Mouse (Mus musculus) neural tube, embryonic 14.5 days (tissue): ENCODE measurements around the gene Lrch1. TPM values are rescaled to one million over a fixed set of nuclear protein-coding genes. Genes with fewer than 3 reads are reported as not detected.

ENCODE experiments used
- ATAC-seq: fragments of 200-750 bp; cut with Nextera tagmentation; 2 replicates; pipeline ENCODE4 v1.8.0; 2017; ENCODE audit warnings: low read depth, mild to moderate bottlenecking, moderate TSS enrichment, moderate library complexity
- H3K27ac ChIP-seq: fragments of 300-500 bp; sonication (generic); 2 replicates; pipeline ENCODE4 v1.5.1; 2014; ENCODE audit warnings: low read depth, mild to moderate bottlenecking, control low read depth, low read length, moderate library complexity, mixed read lengths
- H3K27me3 ChIP-seq: fragments of 300-500 bp; sonication (generic); 2 replicates; pipeline ENCODE4 v1.6.1; 2014; ENCODE audit warnings: low read length; ENCODE audit not compliant: control insufficient read depth, insufficient read depth
- H3K36me3 ChIP-seq: fragments of 300-500 bp; sonication (generic); 2 replicates; pipeline ENCODE4 v1.6.1; 2014; ENCODE audit warnings: low read length, mixed read lengths; ENCODE audit not compliant: control insufficient read depth, insufficient read depth
- H3K4me1 ChIP-seq: fragments of 300-500 bp; sonication (generic); 2 replicates; pipeline ENCODE4 v1.6.1; 2014; ENCODE audit warnings: low read length; ENCODE audit not compliant: control insufficient read depth, insufficient read depth
- H3K4me2 ChIP-seq: fragments of 300-500 bp; sonication (generic); 2 replicates; pipeline ENCODE4 v1.6.1; 2014; ENCODE audit warnings: mild to moderate bottlenecking, low read depth, low read length, control low read depth
- H3K4me3 ChIP-seq: fragments of 300-500 bp; sonication (generic); 2 replicates; pipeline ENCODE4 v1.5.1; 2014; ENCODE audit warnings: low read depth, low read length, control low read depth, mixed read lengths
- H3K9ac ChIP-seq: fragments of 300-500 bp; sonication (generic); replicated peaks from 2 replicates; pipeline ENCODE4 v1.6.1; 2014; ENCODE audit warnings: low read depth, mild to moderate bottlenecking, control low read depth, low read length, mixed read lengths
- H3K9me3 ChIP-seq: fragments of 300-500 bp; sonication (generic); 2 replicates; pipeline ENCODE4 v1.6.1; 2016; ENCODE audit warnings: low read length; ENCODE audit not compliant: control insufficient read depth
- WGBS: fragments of 180-500 bp; shearing (Covaris S2); extraction: QIAGEN DNeasy Blood & Tissue Kit; methylation state at CpG from one replicate; pipeline ENCODE4 v1.1.7; 2014; 5-methylcytosine and 5-hydroxymethylcytosine counted together
- polyA plus RNA-seq: library from polyadenylated mRNA; unstranded; fragments of >200 nt; fragmentation: Nextera tagmentation; extraction: Ambion mirVana; gene quantifications from 2 replicates; pipeline ENCODE4 v1.2.1, GENCODE M21; 2014

Gene Lrch1
- polyA plus RNA-seq, 1 experiment from 2014 or later = 21.7 TPM

DNA sequence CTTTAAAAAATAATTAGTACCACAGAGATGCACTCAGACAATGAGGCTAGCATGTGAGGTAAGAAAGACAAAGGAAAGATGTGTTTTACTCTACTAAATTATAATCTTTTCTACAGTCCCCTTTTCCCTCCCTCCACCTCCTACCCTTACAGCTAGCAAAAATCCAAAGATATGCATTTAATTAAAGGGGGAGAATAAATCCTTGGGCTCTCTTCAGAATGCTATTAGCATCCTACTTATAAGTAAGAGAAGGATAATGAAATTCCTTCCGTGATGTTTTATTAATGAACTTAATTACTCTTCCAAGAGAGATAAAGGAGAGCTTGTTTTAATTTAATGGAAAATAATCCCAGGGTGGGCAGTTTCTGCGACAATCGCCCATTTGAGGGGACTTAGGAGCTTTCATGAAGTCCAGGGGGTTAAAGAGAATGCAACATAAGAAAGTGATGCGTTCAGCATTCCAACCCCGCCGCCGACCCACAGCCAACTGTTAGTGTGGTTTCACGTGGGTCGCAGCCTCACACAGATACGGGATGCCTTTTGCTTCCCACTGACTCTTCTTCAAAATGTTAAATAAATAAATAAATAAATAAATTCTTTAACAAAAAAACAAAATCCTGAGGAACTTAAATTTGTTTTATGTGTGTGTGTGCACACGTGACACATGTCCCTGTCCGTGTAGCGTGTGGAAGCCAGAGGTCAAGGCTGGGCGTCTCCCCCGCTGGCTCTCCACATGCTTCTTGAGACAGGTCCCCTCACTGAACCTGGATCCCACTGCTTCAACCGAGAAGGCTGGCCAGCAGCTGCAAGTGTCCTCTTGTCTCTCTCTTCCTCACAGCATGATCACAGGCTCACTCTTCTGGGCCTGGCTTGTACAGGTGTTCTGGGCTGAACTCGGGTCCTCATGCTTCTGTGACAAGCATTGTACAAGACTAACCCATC lies 132.6 kb downstream of the Lrch1 start:
- Histone ChIP-seq H3K27me3 (no peaks in the 10 kb centered on the region), H3K4me1 (no peaks in the 10 kb centered on the region), H3K9ac (no peak overlapping the region), H3K9me3 (no peaks in the 10 kb centered on the region), H3K27ac (no peak overlapping the region), H3K36me3 (peaks cover 13% of the 10 kb centered on the region; the same call in 1 of the 2 replicates), H3K4me2 (no peak overlapping the region), H3K4me3 (no peak overlapping the region)
- peak; percentile 32 for ATAC-seq
- 58% methylated on average over 17 of the region's 17 CpGs for WGBS

DNA sequence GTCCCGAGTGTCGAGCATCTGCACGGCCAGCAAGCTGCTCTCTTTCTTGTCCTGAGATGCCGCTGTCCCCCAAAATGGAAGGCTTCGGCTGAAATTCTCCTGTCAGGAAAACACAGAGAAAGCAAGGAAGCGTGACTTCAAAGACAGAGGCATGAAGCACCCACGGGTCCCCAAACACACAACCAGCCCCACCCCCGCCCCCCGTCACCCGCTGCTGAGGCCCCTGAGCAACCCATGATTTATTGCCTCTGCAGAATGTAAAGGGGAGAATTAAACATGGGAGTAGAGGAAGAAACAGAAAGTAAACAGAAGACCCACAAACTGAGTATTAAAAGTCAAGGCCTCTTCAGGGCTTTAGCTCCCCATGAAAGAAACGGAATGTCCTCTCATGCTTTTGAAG lies 136.1 kb downstream of the Lrch1 start:
- no peaks in the 10 kb centered on the region for H3K4me1 ChIP-seq
- H3K27ac ChIP-seq = no peak overlapping the region
- no peak overlapping the region for H3K9ac ChIP-seq
- ATAC-seq = no peak
- peaks cover 12% of the 10 kb centered on the region; the same call in 1 of the 2 replicates for H3K36me3 ChIP-seq
- no peak overlapping the region for H3K4me3 ChIP-seq
- no peak overlapping the region for H3K4me2 ChIP-seq
- WGBS = 50% methylated on average over 11 of the region's 11 CpGs
- no peaks in the 10 kb centered on the region for H3K9me3 ChIP-seq
- H3K27me3 ChIP-seq = no peaks in the 10 kb centered on the region

DNA sequence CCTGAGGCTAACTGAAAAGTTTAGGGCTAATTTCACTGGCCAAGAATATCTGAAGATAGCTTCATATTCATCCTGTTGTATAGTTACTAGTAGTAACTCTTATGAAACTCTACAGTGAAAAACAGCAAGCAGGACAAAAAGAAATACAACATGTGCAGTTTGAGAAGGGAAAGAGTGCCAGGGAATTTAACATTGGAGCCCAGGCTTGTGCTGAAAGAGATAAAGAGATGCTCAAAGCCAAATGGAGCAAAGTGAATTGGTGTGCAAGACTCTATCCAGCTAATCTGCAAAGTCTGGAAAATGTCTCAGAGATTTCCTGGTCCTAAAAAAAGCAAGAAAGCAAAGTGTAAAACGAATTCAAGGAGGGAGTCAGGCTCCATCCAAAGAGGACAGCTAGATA lies 145.7 kb downstream of the Lrch1 start:
- Histone ChIP-seq H3K27ac (no peak overlapping the region), H3K4me3 (no peak overlapping the region), H3K4me2 (no peak overlapping the region), H3K9me3 (no peaks in the 10 kb centered on the region), H3K36me3 (0 out of 2 replicates have a peak, but pooled peaks cover 10% of the 10 kb centered on the region), H3K9ac (no peak overlapping the region), H3K27me3 (no peaks in the 10 kb centered on the region), H3K4me1 (no peaks in the 10 kb centered on the region)
- WGBS = 74% methylated on average over 1 of the region's 1 CpGs
- no peak for ATAC-seq

DNA sequence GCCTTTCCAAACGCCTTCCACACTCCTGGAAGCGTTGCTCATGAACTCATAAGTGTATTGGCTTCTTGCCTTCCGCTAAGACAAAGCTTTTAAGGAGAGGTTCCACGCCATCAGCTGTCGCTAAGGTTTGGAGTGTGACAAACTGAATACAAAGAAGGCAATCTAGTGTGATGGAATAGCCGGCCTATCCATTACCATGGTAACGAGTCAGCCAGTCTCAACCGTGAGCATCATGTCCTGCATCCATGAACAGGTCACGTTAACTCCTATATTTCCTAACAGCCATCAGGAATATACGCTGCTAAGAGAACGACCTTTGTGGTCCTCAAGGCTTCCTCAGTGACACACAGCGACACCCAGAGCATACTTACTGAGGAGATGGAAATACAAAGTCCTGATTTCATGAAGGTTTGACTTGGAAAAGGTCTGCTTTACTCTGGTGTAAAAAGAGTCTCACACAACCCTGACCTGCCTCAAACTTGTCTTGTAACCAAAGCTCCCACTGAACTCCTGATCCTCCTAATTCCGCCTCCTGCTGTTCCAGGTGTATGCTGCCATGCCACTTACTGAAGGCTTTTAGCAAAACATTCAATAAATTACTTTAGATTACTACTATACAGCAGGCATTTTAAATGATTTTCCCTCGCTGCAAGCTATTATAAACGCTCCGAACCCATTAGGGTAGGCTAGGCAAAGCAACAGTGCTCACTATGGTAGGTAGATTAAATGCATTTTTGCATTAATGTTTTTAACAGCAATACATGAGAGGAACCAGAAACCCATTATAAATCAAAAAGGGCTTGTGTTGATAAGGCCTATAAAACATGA lies 149.4 kb downstream of the Lrch1 start:
- Histone ChIP-seq H3K27ac (peak overlapping the region; percentile 6; the same call in 1 of the 2 replicates), H3K36me3 (0 out of 2 replicates have a peak, but pooled peaks cover 3% of the 10 kb centered on the region), H3K4me3 (no peak overlapping the region), H3K9me3 (no peaks in the 10 kb centered on the region), H3K4me1 (no peaks in the 10 kb centered on the region), H3K27me3 (no peaks in the 10 kb centered on the region), H3K4me2 (no peak overlapping the region), H3K9ac (no peak overlapping the region)
- ATAC-seq = peak; percentile 93
- WGBS = 38% methylated on average over 16 of the region's 16 CpGs

DNA sequence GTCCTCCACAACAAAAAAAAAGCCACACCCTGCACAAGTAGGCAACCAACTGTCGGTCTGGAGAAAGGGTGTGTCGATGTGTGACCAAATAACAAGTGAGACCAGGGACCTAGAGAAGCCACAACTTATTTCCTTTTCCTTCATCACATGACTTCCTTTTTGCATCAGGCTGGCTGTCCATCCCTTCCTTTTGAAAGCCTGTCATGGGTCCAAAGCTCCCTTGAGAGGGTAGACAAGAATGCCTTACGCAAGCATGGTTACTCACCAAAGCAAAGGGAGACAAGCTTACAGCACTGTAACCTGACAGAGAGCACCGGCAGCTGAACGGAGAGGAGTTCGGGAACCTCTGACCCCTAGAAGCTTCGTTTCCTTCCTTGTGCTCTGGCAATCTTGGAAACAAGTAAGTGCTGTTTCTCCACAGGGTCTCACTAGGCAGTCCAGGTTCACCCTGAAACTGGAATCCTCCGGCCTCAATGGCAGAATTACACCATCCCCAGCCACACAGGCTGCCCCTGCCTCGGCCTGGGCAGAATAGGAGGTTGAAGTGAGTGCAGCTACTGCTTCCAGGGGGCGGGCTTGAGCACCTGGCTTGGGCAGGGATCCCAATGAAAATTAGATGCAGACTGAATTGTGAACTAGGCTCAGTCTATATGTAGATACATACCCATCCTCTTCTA lies 150.2 kb downstream of the Lrch1 start:
- Histone ChIP-seq H3K9me3 (no peaks in the 10 kb centered on the region), H3K4me3 (no peak overlapping the region), H3K27ac (peak overlapping the region; percentile 6; the same call in 1 of the 2 replicates), H3K4me1 (no peaks in the 10 kb centered on the region), H3K4me2 (no peak overlapping the region), H3K27me3 (no peaks in the 10 kb centered on the region), H3K9ac (no peak overlapping the region), H3K36me3 (0 out of 2 replicates have a peak, but pooled peaks cover 3% of the 10 kb centered on the region)
- ATAC-seq = peak; percentile 70
- WGBS = 60% methylated on average over 10 of the region's 10 CpGs

DNA sequence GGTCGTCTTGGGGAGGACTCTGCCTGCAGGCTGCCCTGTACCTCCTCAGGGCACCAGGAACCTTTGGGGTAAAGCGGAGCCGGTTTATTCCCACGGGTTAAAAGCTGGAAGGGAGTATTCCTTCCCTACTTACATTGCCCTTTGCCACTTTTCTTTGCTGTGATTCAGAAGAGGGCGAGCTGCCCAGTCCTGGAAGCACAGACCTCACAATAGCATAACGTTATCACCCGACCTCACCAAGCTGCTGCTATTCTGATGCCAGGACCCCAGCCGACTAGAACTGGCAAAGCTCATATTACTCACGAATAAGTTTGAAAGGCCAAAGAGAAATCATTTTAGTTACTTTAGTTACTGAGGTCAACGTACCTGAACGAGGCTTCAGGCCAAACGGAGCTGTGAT lies 152.7 kb downstream of the Lrch1 start:
- Histone ChIP-seq H3K4me1 (no peaks in the 10 kb centered on the region), H3K27me3 (no peaks in the 10 kb centered on the region), H3K27ac (no peak overlapping the region), H3K9ac (no peak overlapping the region), H3K9me3 (no peaks in the 10 kb centered on the region), H3K4me2 (no peak overlapping the region), H3K4me3 (no peak overlapping the region), H3K36me3 (no peaks in the 10 kb centered on the region)
- 68% methylated on average over 12 of the region's 12 CpGs for WGBS
- no peak for ATAC-seq

DNA sequence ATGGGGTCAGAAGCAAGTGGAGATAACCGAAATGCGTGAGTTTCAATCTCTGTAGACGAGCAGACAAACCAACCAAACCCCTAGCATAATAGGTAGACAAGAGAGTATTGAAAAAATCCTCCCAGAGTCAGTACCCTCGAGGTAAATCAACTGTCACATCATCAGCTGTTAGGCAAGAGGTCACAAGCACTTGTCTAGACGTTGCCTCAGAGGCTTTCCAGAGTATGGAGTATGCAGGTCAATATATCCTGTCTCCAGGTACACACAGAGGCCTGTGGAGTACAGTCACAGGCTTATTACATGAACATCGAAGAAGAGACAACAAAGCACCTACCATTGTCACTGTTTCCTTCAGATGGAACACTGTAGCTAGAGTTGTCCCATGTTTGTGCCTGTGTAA lies 154.9 kb downstream of the Lrch1 start:
- no peak for ATAC-seq
- WGBS = 80% methylated on average over 6 of the region's 6 CpGs
- Histone ChIP-seq H3K27me3 (no peaks in the 10 kb centered on the region), H3K4me1 (0 out of 2 replicates have a peak, but pooled peaks cover 2% of the 10 kb centered on the region), H3K9ac (no peak overlapping the region), H3K4me3 (no peak overlapping the region), H3K9me3 (no peaks in the 10 kb centered on the region), H3K36me3 (no peaks in the 10 kb centered on the region), H3K27ac (no peak overlapping the region), H3K4me2 (no peak overlapping the region)

DNA sequence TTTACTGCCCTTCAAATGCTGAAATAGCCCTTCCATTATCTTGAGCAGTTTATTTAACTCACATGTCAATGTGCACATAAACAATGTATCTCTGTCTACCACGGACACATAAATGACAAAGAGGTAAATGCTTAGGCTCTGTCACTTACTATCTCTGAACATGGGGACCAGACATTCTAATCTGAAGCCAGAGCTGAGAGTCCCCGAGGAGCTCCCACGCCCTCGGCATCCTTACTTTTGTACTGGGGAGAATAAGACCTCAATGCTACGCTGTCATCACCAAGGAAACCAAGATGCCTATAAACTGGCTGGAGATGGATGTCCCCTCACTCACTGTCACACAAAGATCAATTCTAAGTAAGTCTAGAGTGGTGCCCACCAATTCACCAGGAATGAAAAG lies 157.1 kb downstream of the Lrch1 start:
- H3K9me3 ChIP-seq = no peaks in the 10 kb centered on the region
- peak; percentile 62 for ATAC-seq
- H3K4me2 ChIP-seq = no peak overlapping the region
- no peak overlapping the region for H3K27ac ChIP-seq
- H3K27me3 ChIP-seq = no peaks in the 10 kb centered on the region
- no peak overlapping the region for H3K9ac ChIP-seq
- 0 out of 2 replicates have a peak, but pooled peaks cover 2% of the 10 kb centered on the region for H3K4me1 ChIP-seq
- H3K36me3 ChIP-seq = peaks cover 4% of the 10 kb centered on the region; the same call in 1 of the 2 replicates
- 32% methylated on average over 5 of the region's 5 CpGs for WGBS
- no peak overlapping the region for H3K4me3 ChIP-seq
